Mouse (Mus musculus): Measurements from ENCODE around the gene Bst1.

GRCm38 (mm10) chr5:43860670-43861431 lies 42.2 kb downstream of the Bst1 start:
- TF ChIP-seq CTCF (IDR thresholded peaks at IDR 0.05; ENCODE audit: extremely low read depth, insufficient read depth, insufficient read length, insufficient replicate concordance) (no peak), POLR2A (IDR thresholded peaks at IDR 0.05; ENCODE audit: low read depth, low read length) (no peak)

Data from spleen, adult 2 months (tissue).